Mouse (Mus musculus) stomach, embryonic 16.5 days (tissue): ENCODE results near the gene Arhgap17. TPM values are rescaled to one million over a fixed set of nuclear protein-coding genes. Genes with fewer than 3 reads are reported as not detected.

Experiments
- ATAC-seq: fragments of 200-750 bp; cut with Nextera tagmentation; 2 replicates; pipeline ENCODE4 v1.8.0; 2017; ENCODE audit warnings: moderate number of reproducible peaks, moderate TSS enrichment; ENCODE audit not compliant: insufficient read depth, low FRiP score
- H3K27ac ChIP-seq: fragments of 300-500 bp; sonication (generic); 2 replicates; pipeline ENCODE4 v1.5.1; 2014; ENCODE audit warnings: low read length
- H3K27me3 ChIP-seq: fragments of 300-500 bp; sonication (generic); 2 replicates; pipeline ENCODE4 v1.6.1; 2014; ENCODE audit warnings: low read length, control low read depth, mixed read lengths; ENCODE audit not compliant: control insufficient read depth, insufficient read depth
- H3K36me3 ChIP-seq: fragments of 300-500 bp; sonication (generic); 2 replicates; pipeline ENCODE4 v1.6.1; 2014; ENCODE audit warnings: low read length; ENCODE audit not compliant: control insufficient read depth, insufficient read depth
- H3K4me1 ChIP-seq: fragments of 300-500 bp; sonication (generic); 2 replicates; pipeline ENCODE4 v1.6.1; 2014; ENCODE audit warnings: low read length, control low read depth, mixed read lengths; ENCODE audit not compliant: control insufficient read depth, insufficient read depth
- H3K4me2 ChIP-seq: fragments of 300-500 bp; sonication (generic); 2 replicates; pipeline ENCODE4 v1.6.1; 2014; ENCODE audit warnings: low read depth, low read length, mixed read lengths
- H3K4me3 ChIP-seq: fragments of 300-500 bp; sonication (generic); replicated peaks from 2 replicates; pipeline ENCODE4 v1.5.1; 2014; ENCODE audit warnings: mild to moderate bottlenecking, low read length
- H3K9ac ChIP-seq: fragments of 300-500 bp; sonication (generic); 2 replicates; pipeline ENCODE4 v1.6.1; 2014; ENCODE audit warnings: low read length
- H3K9me3 ChIP-seq: fragments of 300-500 bp; sonication (generic); replicated peaks from 2 replicates; pipeline ENCODE4 v1.6.1; 2016; ENCODE audit warnings: low read length, control low read depth; ENCODE audit not compliant: control insufficient read depth
- WGBS: fragments of 180-500 bp; shearing (Covaris S2); extraction: QIAGEN DNeasy Blood & Tissue Kit; methylation state at CpG from one replicate; pipeline ENCODE4 v1.1.7; 2014; 5-methylcytosine and 5-hydroxymethylcytosine counted together
- polyA plus RNA-seq: library from polyadenylated mRNA; unstranded; fragments of >200 nt; fragmentation: Nextera tagmentation; extraction: Ambion mirVana; gene quantifications from 2 replicates; pipeline ENCODE4 v1.2.1, GENCODE M21; 2015

The Arhgap17 gene
- polyA plus RNA-seq, 1 experiment from 2014 or later = 17.7 TPM

- Histone ChIP-seq H3K4me1 (peaks cover 30% of the 10 kb centered on the region), H3K36me3 (no peaks in the 10 kb centered on the region), H3K27me3 (no peaks in the 10 kb centered on the region), H3K27ac (no peak overlapping the region), H3K4me2 (no peak overlapping the region), H3K4me3 (no peak overlapping the region), H3K9me3 (no peaks in the 10 kb centered on the region), H3K9ac (no peak overlapping the region)
- no peak for ATAC-seq
- 81% methylated on average over 7 of the region's 7 CpGs for WGBS
Observed at GRCm38 (mm10) chr7:123365876-123366741, 3.6 kb downstream of the Arhgap17 start.

- no peaks in the 10 kb centered on the region for H3K36me3 ChIP-seq
- no peak for ATAC-seq
- peaks cover 23% of the 10 kb centered on the region for H3K4me1 ChIP-seq
- no peak overlapping the region for H3K27ac ChIP-seq
- no peaks in the 10 kb centered on the region for H3K27me3 ChIP-seq
- no peak overlapping the region for H3K9ac ChIP-seq
- no peak overlapping the region for H3K4me3 ChIP-seq
- H3K9me3 ChIP-seq = no peaks in the 10 kb centered on the region
- H3K4me2 ChIP-seq = no peak overlapping the region
- 84% methylated on average over 8 of the region's 8 CpGs for WGBS
Observed at GRCm38 (mm10) chr7:123363971-123364370, 5.7 kb downstream of the Arhgap17 start.

GRCm38 (mm10) chr7:123362806-123363205 lies 6.9 kb downstream of the Arhgap17 start:
- Histone ChIP-seq H3K27ac (no peak overlapping the region), H3K9ac (no peak overlapping the region), H3K27me3 (no peaks in the 10 kb centered on the region), H3K4me2 (no peak overlapping the region), H3K4me1 (peaks cover 11% of the 10 kb centered on the region), H3K4me3 (no peak overlapping the region), H3K36me3 (no peaks in the 10 kb centered on the region), H3K9me3 (no peaks in the 10 kb centered on the region)
- WGBS = 85% methylated on average over 3 of the region's 3 CpGs
- ATAC-seq = no peak

- H3K27me3 ChIP-seq = no peaks in the 10 kb centered on the region
- H3K4me3 ChIP-seq = no peak overlapping the region
- no peak for ATAC-seq
- no peaks in the 10 kb centered on the region for H3K36me3 ChIP-seq
- no peaks in the 10 kb centered on the region for H3K9me3 ChIP-seq
- WGBS = 89% methylated on average over 7 of the region's 7 CpGs
- no peak overlapping the region for H3K27ac ChIP-seq
- peaks cover 5% of the 10 kb centered on the region; the same call in 1 of the 2 replicates for H3K4me1 ChIP-seq
- H3K4me2 ChIP-seq = no peak overlapping the region
- H3K9ac ChIP-seq = no peak overlapping the region
Observed at GRCm38 (mm10) chr7:123361229-123361980, 8.3 kb downstream of the Arhgap17 start.

GRCm38 (mm10) chr7:123360185-123360584 lies 9.5 kb downstream of the Arhgap17 start:
- Histone ChIP-seq H3K36me3 (no peaks in the 10 kb centered on the region), H3K4me2 (no peak overlapping the region), H3K4me3 (no peak overlapping the region), H3K9ac (no peak overlapping the region), H3K27me3 (no peaks in the 10 kb centered on the region), H3K4me1 (0 out of 2 replicates have a peak, but pooled peaks cover under 1% of the 10 kb centered on the region), H3K9me3 (no peaks in the 10 kb centered on the region), H3K27ac (no peak overlapping the region)
- WGBS = 81% methylated on average over 5 of the region's 5 CpGs
- ATAC-seq = no peak

- Histone ChIP-seq H3K36me3 (no peaks in the 10 kb centered on the region), H3K4me3 (no peak overlapping the region), H3K9ac (no peak overlapping the region), H3K9me3 (no peaks in the 10 kb centered on the region), H3K27me3 (no peaks in the 10 kb centered on the region), H3K4me2 (no peak overlapping the region), H3K4me1 (peaks cover 4% of the 10 kb centered on the region; the same call in 1 of the 2 replicates), H3K27ac (no peak overlapping the region)
- 86% methylated on average over 7 of the region's 7 CpGs for WGBS
- no peak for ATAC-seq
Observed at GRCm38 (mm10) chr7:123359101-123359500, 10.6 kb downstream of the Arhgap17 start.

- no peak for ATAC-seq
- no peak overlapping the region for H3K27ac ChIP-seq
- 81% methylated on average over 3 of the region's 3 CpGs for WGBS
- no peak overlapping the region for H3K4me3 ChIP-seq
- no peak overlapping the region for H3K9ac ChIP-seq
- H3K4me2 ChIP-seq = no peak overlapping the region
- peaks cover 6% of the 10 kb centered on the region; the same call in 1 of the 2 replicates for H3K4me1 ChIP-seq
- no peaks in the 10 kb centered on the region for H3K36me3 ChIP-seq
- no peaks in the 10 kb centered on the region for H3K27me3 ChIP-seq
- H3K9me3 ChIP-seq = no peaks in the 10 kb centered on the region
Observed at GRCm38 (mm10) chr7:123356158-123356557, 13.6 kb downstream of the Arhgap17 start.

GRCm38 (mm10) chr7:123354851-123355250 lies 14.9 kb downstream of the Arhgap17 start:
- Histone ChIP-seq H3K4me2 (no peak overlapping the region), H3K9me3 (no peaks in the 10 kb centered on the region), H3K4me1 (peaks cover 6% of the 10 kb centered on the region; the same call in 1 of the 2 replicates), H3K36me3 (no peaks in the 10 kb centered on the region), H3K27ac (no peak overlapping the region), H3K27me3 (no peaks in the 10 kb centered on the region), H3K9ac (no peak overlapping the region), H3K4me3 (no peak overlapping the region)
- no peak for ATAC-seq
- WGBS = 86% methylated on average over 2 of the region's 2 CpGs

GRCm38 (mm10) chr7:123354392-123354791 lies 15.3 kb downstream of the Arhgap17 start:
- Histone ChIP-seq H3K9ac (no peak overlapping the region), H3K27ac (no peak overlapping the region), H3K36me3 (no peaks in the 10 kb centered on the region), H3K9me3 (no peaks in the 10 kb centered on the region), H3K4me3 (no peak overlapping the region), H3K27me3 (no peaks in the 10 kb centered on the region), H3K4me2 (no peak overlapping the region), H3K4me1 (peaks cover 6% of the 10 kb centered on the region; the same call in 1 of the 2 replicates)
- no peak for ATAC-seq
- 78% methylated on average over 5 of the region's 5 CpGs for WGBS
